Mouse (Mus musculus): Measurements from ENCODE around the gene Smarcd2.
A peak's percentile ranks its signal among the peaks of the same experiment; 100 is the strongest.
"Not testable (repeated sequence)": the region's sequence is repeated elsewhere in the genome, so short reads cannot be mapped to it uniquely, and the experiment has no call there.

The Smarcd2 gene

GRCm38 (mm10) chr11:106274971-106275411 lies 2.2 kb upstream of the Smarcd2 start:
- peak; percentile 38 for DNase-seq

- no peak for DNase-seq
Observed at GRCm38 (mm10) chr11:106274374-106274773, 1.6 kb upstream of the Smarcd2 start.

GRCm38 (mm10) chr11:106273811-106274210 lies 1.0 kb upstream of the Smarcd2 start:
- no peak for DNase-seq

- no peak for DNase-seq
Observed at GRCm38 (mm10) chr11:106273311-106273684, 526 bp upstream of the Smarcd2 start.

GRCm38 (mm10) chr11:106271794-106272643 lies 753 bp downstream of the Smarcd2 start:
- peak; percentile 59 for DNase-seq

- DNase-seq: peak; percentile 40
Observed at GRCm38 (mm10) chr11:106271131-106271793, 1.5 kb downstream of the Smarcd2 start.

- DNase-seq: peak; percentile 61
Observed at GRCm38 (mm10) chr11:106269060-106269431, 3.7 kb downstream of the Smarcd2 start.

- DNase-seq: peak; percentile 89
Observed at GRCm38 (mm10) chr11:106268326-106269059, 4.3 kb downstream of the Smarcd2 start.

GRCm38 (mm10) chr11:106267871-106268270 lies 4.9 kb downstream of the Smarcd2 start:
- peak; percentile 70 for DNase-seq

- peak; percentile 95 for DNase-seq
Observed at GRCm38 (mm10) chr11:106267311-106267852, 5.4 kb downstream of the Smarcd2 start.

- DNase-seq: peak; percentile 38
Observed at GRCm38 (mm10) chr11:106266431-106266830, 6.3 kb downstream of the Smarcd2 start.

- no peak for DNase-seq
Observed at GRCm38 (mm10) chr11:106265570-106265969, 7.2 kb downstream of the Smarcd2 start.

GRCm38 (mm10) chr11:106264988-106265387 lies 7.8 kb downstream of the Smarcd2 start:
- no peak for DNase-seq

GRCm38 (mm10) chr11:106263963-106264362 lies 8.8 kb downstream of the Smarcd2 start:
- DNase-seq: no peak

- no peak for DNase-seq
Observed at GRCm38 (mm10) chr11:106260826-106261450, 11.8 kb downstream of the Smarcd2 start.

- DNase-seq: no peak
Observed at GRCm38 (mm10) chr11:106256775-106257174, 16.0 kb downstream of the Smarcd2 start.

- peak; percentile 97 for DNase-seq
Observed at GRCm38 (mm10) chr11:106255685-106256451, 16.9 kb downstream of the Smarcd2 start, which contains the start of the genes Ftsj3 and Psmc5. Gene Ftsj3 (minus strand): TSS chr11:106256079. Gene Psmc5 (plus strand): TSS chr11:106256154.

- DNase-seq: no peak
Observed at GRCm38 (mm10) chr11:106255174-106255573, 17.6 kb downstream of the Smarcd2 start.

GRCm38 (mm10) chr11:106254767-106255166 lies 18.0 kb downstream of the Smarcd2 start:
- no peak for DNase-seq

- DNase-seq: no peak
Observed at GRCm38 (mm10) chr11:106249326-106249725, 23.4 kb downstream of the Smarcd2 start.

- no peak for DNase-seq
Observed at GRCm38 (mm10) chr11:106246834-106247233, 25.9 kb downstream of the Smarcd2 start.

GRCm38 (mm10) chr11:106233978-106234377 lies 38.8 kb downstream of the Smarcd2 start:
- not testable (repeated sequence) for DNase-seq
